Mouse (Mus musculus) erythroblast, embryonic 14.5 days (primary cell): ENCODE data around the gene Tiam2.

Experiments used
- GATA1 ChIP-seq: IDR thresholded peaks from 2 replicates; pipeline ENCODE4 v1.6.1; 2012; ENCODE audit warnings: low read length, inconsistent platforms, mixed read lengths
- TAL1 ChIP-seq: IDR thresholded peaks from 3 replicates; pipeline ENCODE4 v1.6.1; 2012; ENCODE audit warnings: low read length, inconsistent platforms, mixed read lengths

DNA sequence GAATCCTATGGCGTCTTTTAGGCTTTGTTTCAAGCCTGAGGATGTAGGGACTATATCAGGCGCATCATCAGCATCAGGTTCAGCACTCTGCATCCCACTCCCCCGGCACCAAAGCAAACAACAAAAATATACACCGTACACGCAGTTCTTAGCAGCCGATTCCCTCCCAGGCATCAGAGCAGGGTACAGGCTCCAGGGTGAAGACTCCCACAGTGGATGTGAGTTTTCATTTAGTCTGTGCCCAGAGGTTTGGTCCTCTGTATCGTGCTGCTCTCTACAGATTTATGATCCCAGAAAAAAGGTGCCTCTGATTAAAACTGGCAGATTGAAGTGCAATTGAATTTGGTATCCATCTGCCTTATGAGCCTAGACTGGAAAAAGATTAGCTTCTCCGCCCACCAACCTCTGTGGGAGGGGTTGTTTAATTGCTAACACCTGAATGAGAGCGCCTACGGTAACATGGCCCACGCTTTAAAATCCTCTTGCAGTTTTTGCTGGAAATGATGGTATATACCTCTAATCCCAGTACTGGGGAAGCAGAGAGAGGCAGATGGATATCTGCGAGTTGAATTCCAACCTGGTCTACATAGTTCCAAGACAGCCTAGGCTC, 19.0 kb downstream of the Tiam2 start:
- TF ChIP-seq GATA1: no peak
- TF ChIP-seq TAL1: no peak
